Mouse (Mus musculus) midbrain, embryonic 11.5 days (tissue): ENCODE data around the gene Cpt1b. TPM values are rescaled to one million over a fixed set of nuclear protein-coding genes. Genes with fewer than 3 reads are reported as not detected.
A peak's percentile ranks its signal among the peaks of the same experiment; 100 is the strongest.
"Not testable (repeated sequence)": the region's sequence is repeated elsewhere in the genome, so short reads cannot be mapped to it uniquely, and the experiment has no call there.

Source experiments
- ATAC-seq: fragments of 200-750 bp; cut with Nextera tagmentation; 2 replicates; pipeline ENCODE4 v1.8.0; 2017; ENCODE audit warnings: moderate TSS enrichment, moderate library complexity; ENCODE audit not compliant: low FRiP score
- DNase-seq: peaks from one replicate; pipeline ENCODE4 v3.0.0; 2015; ENCODE audit warnings: low spot score; ENCODE audit errors: missing footprints
- H3K27ac ChIP-seq: fragments of 300-500 bp; sonication (generic); 2 replicates; pipeline ENCODE4 v1.5.1; 2014; ENCODE audit warnings: low read depth, low read length
- H3K27me3 ChIP-seq: fragments of 300-500 bp; sonication (generic); 2 replicates; pipeline ENCODE4 v1.6.1; 2014; ENCODE audit warnings: mild to moderate bottlenecking, low read length, moderate library complexity, mixed read lengths; ENCODE audit not compliant: control insufficient read depth, insufficient read depth
- H3K36me3 ChIP-seq: fragments of 300-500 bp; sonication (generic); 2 replicates; pipeline ENCODE4 v1.6.1; 2014; ENCODE audit warnings: mild to moderate bottlenecking, low read length, moderate library complexity, mixed read lengths; ENCODE audit not compliant: control insufficient read depth, insufficient read depth
- H3K4me1 ChIP-seq: fragments of 300-500 bp; sonication (generic); 2 replicates; pipeline ENCODE4 v1.6.1; 2014; ENCODE audit warnings: low read length; ENCODE audit not compliant: control insufficient read depth, insufficient read depth
- H3K4me2 ChIP-seq: fragments of 300-500 bp; sonication (generic); 2 replicates; pipeline ENCODE4 v1.6.1; 2014; ENCODE audit warnings: mild to moderate bottlenecking, moderate library complexity
- H3K4me3 ChIP-seq: fragments of 300-500 bp; sonication (generic); 2 replicates; pipeline ENCODE4 v1.5.1; 2014; ENCODE audit warnings: low read depth, low read length
- H3K9ac ChIP-seq: fragments of 300-500 bp; sonication (generic); 2 replicates; pipeline ENCODE4 v1.6.1; 2014; ENCODE audit warnings: low read length
- H3K9me3 ChIP-seq: fragments of 300-500 bp; sonication (generic); 2 replicates; pipeline ENCODE4 v1.6.1; 2016; ENCODE audit warnings: low read length; ENCODE audit not compliant: control insufficient read depth
- WGBS: fragments of 180-500 bp; shearing (Covaris S2); extraction: QIAGEN DNeasy Blood & Tissue Kit; methylation state at CpG from one replicate; pipeline ENCODE4 v1.1.7; 2014; 5-methylcytosine and 5-hydroxymethylcytosine counted together
- polyA plus RNA-seq: library from polyadenylated mRNA; unstranded; fragments of >200 nt; fragmentation: Nextera tagmentation; extraction: Ambion mirVana; gene quantifications from 2 replicates; pipeline ENCODE4 v1.2.1, GENCODE M21; 2014

Cpt1b gene
- polyA plus RNA-seq, 1 experiment from 2014 or later = 0.93 TPM

DNA sequence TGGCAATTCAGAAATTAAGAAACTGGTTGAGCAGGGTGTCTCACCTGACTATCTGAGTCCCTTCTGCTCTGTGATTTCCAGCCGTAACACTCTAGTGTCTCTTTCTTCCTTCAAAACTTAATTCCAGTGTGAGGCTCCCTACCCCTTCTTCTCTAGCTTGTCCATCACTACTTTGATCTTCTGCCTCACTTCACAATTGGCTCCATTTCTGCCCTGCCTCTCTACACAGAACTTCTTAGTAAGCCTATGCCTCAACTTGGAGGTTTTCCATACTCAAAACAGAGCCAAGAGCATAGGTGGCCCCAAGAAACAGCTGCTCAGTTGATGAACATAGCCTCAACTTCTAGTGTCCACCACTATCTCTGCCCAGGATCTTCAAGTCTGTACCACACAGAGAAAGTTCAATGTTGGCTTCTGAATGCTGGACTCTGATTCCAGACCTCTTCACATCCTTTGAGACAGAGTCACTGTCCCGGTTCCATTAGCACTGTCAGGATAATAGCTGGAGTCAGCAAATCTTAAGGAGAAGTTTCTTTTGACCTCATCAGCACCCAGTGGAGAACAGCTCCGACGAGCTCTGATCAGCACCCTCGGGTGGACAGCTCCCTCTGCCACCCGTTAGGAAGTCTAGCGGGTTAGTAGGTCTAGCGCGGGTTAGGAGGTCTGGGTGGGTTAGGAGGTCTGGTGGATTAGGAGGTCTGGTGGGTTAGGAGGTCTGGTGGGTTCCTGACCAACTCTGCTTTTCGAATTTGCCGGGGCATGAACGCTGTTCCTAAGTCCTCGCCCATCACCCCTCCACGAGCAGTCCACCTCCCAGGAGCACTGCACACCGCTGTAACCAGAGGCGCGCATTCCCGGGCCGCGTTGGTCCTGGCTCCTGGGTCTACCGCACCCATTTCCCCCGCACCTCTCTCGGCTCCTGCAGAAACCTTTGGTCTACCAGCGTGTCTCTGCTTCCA is 27.5 kb upstream of the Cpt1b start:
- Histone ChIP-seq H3K4me1 (peaks cover 11% of the 10 kb centered on the region), H3K27ac (no peak overlapping the region), H3K27me3 (0 out of 2 replicates have a peak, but pooled peaks cover 5% of the 10 kb centered on the region), H3K4me3 (peak overlapping the region; percentile 84), H3K4me2 (peak overlapping the region; percentile 78), H3K36me3 (peaks cover 16% of the 10 kb centered on the region; the same call in 1 of the 2 replicates), H3K9me3 (no peaks in the 10 kb centered on the region), H3K9ac (peak overlapping the region; percentile 84)
- WGBS = 4% methylated on average over 24 of the region's 24 CpGs
- peak; percentile 82 for DNase-seq
- peak; percentile 59 for ATAC-seq

DNA sequence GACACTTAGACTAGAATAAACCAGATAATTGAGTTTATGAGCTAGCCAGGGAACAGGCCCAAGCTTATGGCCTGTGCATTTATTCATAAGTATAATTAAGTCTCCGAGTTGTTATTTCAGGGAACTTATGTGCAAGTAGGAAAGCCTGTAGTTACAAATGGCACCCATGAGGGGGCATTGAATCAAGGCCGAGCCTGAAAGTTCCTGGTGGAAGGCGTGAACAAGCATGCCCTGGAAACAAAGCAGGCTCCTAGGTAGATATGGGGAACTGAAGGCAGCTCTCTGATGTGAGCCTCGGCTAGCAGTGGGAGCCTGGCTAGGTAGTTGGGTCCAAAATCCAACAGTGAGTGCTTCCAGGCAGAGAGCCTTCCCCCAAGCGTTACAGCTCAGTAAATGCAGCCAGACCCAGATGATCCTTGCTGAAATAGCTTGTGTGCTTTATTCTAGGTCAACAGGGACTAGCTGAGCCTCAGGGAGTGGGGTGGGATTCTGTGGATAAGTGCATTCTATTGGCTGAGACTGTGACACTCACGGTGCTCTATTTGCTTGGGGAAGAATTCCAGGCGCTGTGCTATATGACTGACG is 16.9 kb upstream of the Cpt1b start:
- no peak overlapping the region for H3K9ac ChIP-seq
- no peak overlapping the region for H3K27ac ChIP-seq
- WGBS = 43% methylated on average over 8 of the region's 8 CpGs
- DNase-seq (peak; percentile 83), ATAC-seq (no peak)
- no peak overlapping the region for H3K4me3 ChIP-seq
- H3K4me2 ChIP-seq = no peak overlapping the region
- no peaks in the 10 kb centered on the region for H3K36me3 ChIP-seq
- H3K9me3 ChIP-seq = no peaks in the 10 kb centered on the region
- H3K27me3 ChIP-seq = no peaks in the 10 kb centered on the region
- no peaks in the 10 kb centered on the region for H3K4me1 ChIP-seq

DNA sequence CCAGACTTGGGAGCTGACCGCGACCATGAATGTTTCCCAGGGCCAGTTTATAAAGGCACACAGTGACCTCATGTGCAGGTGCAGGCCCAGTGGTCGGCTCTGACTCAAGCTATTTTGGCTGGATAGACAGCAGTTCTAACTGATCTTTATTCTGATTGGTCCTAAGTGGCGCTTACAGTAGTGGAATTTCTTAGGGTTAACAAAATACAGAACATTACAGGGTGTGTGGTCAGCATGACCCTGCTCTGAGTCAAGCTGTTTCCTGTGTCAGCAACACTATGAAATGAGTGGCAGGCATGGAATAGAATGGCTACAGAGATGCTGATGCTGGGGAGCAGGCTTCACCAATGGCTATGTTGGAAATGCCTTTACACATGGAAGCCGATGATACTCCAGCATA is 10.2 kb upstream of the Cpt1b start:
- H3K9ac ChIP-seq = no peak overlapping the region
- WGBS = 83% methylated on average over 5 of the region's 5 CpGs
- no peaks in the 10 kb centered on the region for H3K9me3 ChIP-seq
- DNase-seq (peak; percentile 65), ATAC-seq (no peak)
- no peaks in the 10 kb centered on the region for H3K27me3 ChIP-seq
- no peaks in the 10 kb centered on the region for H3K4me1 ChIP-seq
- no peak overlapping the region for H3K27ac ChIP-seq
- no peaks in the 10 kb centered on the region for H3K36me3 ChIP-seq
- no peak overlapping the region for H3K4me2 ChIP-seq
- H3K4me3 ChIP-seq = no peak overlapping the region

DNA sequence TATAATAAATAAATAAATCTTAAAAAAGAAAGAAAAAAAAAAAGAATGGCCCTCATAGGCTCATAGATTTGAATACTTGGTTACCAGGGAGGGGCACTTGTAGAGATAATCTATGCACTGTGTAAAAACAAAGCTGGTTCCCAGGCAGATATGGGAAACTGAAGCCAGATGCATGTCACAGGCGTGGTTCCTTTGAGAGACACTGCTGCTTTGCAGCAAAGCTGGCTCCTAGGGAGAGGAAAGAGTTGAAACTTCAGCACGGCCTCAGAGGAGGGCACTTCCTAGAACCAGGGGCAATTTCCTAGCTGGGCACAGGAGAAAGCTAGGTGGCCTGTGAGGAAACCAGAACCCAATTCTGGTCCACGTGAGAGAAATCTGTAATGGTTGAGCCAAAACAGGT is 8.5 kb upstream of the Cpt1b start:
- ATAC-seq = no peak
- no peak overlapping the region for H3K27ac ChIP-seq
- H3K36me3 ChIP-seq = no peaks in the 10 kb centered on the region
- H3K4me1 ChIP-seq = peaks cover 4% of the 10 kb centered on the region; the same call in 1 of the 2 replicates
- H3K4me3 ChIP-seq = no peak overlapping the region
- no peaks in the 10 kb centered on the region for H3K27me3 ChIP-seq
- DNase-seq = no peak
- 81% methylated on average over 3 of the region's 3 CpGs for WGBS
- no peaks in the 10 kb centered on the region for H3K9me3 ChIP-seq
- H3K9ac ChIP-seq = no peak overlapping the region
- no peak overlapping the region for H3K4me2 ChIP-seq

DNA sequence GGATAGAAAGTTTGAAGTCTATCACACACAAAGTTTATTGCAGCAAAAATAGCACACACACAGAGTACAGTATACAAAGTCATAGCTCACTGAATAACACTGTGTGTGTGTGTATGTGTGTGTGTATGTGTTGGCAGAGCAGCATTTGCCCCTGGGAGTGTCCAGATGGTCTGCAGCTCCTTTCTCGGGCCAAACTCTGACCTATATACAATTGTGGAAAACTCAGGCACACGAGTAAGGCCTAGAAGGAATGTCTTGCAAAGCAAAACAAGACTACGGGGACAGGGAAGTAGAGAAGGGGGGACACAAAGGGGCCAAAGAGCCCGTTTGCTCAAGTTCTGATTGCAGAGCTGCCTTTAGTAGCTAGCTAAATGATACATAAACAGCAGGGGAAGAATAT is 7.3 kb upstream of the Cpt1b start:
- 76% methylated on average over 4 of the region's 4 CpGs for WGBS
- H3K27me3 ChIP-seq = no peaks in the 10 kb centered on the region
- DNase-seq = no peak

DNA sequence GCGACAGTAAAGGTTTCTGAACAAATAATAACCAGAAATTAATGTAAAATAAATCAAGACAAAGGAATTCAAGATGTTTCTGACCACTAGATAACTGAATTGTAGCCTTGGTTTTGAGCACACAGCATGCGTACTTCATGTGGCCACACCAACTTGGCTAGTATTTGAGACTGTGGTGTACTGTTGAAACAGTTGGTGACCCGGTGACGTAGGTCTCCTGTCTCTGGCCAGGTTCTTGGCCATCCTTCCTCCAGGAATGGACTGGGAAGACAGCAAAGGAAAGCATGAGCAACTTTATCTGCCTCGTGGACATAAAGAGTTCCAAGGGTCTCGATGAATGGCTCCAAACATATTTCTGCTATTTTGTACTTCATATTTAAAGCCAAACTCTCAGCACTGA is 6.1 kb upstream of the Cpt1b start:
- no peaks in the 10 kb centered on the region for H3K27me3 ChIP-seq
- H3K4me1 ChIP-seq = peaks cover 10% of the 10 kb centered on the region
- ATAC-seq (no peak), DNase-seq (peak; percentile 41)
- H3K9me3 ChIP-seq = no peaks in the 10 kb centered on the region
- H3K36me3 ChIP-seq = no peaks in the 10 kb centered on the region; the same call in 1 of the 2 replicates
- no peak overlapping the region for H3K4me3 ChIP-seq
- no peak overlapping the region for H3K4me2 ChIP-seq
- H3K27ac ChIP-seq = no peak overlapping the region
- no peak overlapping the region for H3K9ac ChIP-seq
- 90% methylated on average over 6 of the region's 6 CpGs for WGBS

More for the DNA sequence above, 7.3 kb upstream of the Cpt1b start:
- Histone ChIP-seq H3K4me1 (peaks cover 10% of the 10 kb centered on the region), H3K9ac (no peak overlapping the region), H3K36me3 (no peaks in the 10 kb centered on the region), H3K27ac (no peak overlapping the region), H3K4me3 (no peak overlapping the region), H3K9me3 (no peaks in the 10 kb centered on the region), H3K4me2 (no peak overlapping the region)
- no peak for ATAC-seq

DNA sequence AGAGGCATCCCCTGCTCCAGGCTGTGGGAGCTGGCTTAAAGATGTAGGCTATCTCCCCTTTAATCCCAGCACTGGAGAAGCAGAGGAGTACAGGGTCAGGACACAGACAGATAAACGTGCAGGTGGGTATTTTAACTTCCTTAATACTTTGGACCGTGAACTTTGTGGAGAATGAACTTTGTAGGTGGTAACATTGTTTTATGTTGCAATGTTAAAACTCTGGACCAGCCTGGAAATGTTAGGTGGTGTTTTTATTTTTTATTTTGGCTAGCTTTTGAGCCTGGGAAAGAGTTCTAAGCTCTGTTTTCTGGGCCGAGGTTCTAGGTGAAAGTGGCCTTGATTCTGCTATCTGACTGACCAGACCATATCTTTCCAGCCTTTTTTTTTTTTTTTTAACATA is 5.6 kb upstream of the Cpt1b start:
- Histone ChIP-seq H3K9ac (no peak overlapping the region), H3K36me3 (peaks cover 3% of the 10 kb centered on the region; the same call in 1 of the 2 replicates), H3K9me3 (no peaks in the 10 kb centered on the region), H3K4me1 (peaks cover 10% of the 10 kb centered on the region), H3K4me3 (no peak overlapping the region), H3K27ac (no peak overlapping the region), H3K27me3 (no peaks in the 10 kb centered on the region), H3K4me2 (no peak overlapping the region)
- no peak for ATAC-seq
- WGBS = 87% methylated on average over 3 of the region's 3 CpGs
- peak; percentile 64 for DNase-seq

DNA sequence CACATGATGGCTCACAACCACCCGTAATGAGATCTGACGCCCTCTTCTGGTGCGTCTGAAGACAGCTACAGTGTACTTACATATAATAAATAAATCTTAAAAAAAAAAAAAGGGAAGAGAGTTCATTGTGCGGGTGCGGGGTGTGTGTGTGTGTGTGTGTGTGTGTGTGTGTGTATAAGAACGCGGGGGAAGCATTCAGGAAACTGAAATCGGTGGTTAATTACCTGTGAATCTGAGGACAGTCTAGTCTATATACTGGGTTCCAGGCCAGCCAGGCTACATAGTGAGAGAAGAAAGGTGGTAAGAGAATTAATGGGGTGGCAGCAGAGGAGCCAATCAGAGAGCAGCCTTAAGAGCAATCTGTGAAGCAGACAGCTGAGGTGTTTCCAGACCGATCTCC is 5.1 kb upstream of the Cpt1b start:
- H3K27me3 ChIP-seq, H3K4me3 ChIP-seq, H3K36me3 ChIP-seq, ATAC-seq, H3K27ac ChIP-seq, H3K9me3 ChIP-seq, H3K4me2 ChIP-seq, H3K4me1 ChIP-seq, H3K9ac ChIP-seq: not testable (repeated sequence)
- 82% methylated on average over 7 of the region's 9 CpGs for WGBS
- peak; percentile 71 for DNase-seq

DNA sequence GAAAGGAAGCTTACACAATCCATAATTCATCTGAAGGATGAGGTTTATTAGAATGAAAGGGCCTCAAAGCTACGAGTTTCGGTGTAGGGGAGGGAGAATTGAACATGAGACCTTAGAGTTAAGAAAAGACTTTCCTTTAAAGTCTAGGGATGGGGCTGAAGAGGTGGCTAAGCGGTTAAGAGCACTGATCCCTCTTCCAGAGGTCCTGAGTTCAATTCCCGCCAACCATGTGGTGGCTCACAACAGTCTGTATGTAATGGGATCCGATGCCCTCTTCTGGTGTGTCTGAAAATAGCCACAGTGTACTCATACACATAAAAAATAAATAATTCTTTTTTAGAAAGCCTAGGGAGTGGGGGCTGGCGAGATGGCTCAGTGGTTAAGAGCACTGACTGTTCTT is 4.7 kb upstream of the Cpt1b start:
- DNase-seq = peak; percentile 85
- Histone ChIP-seq H3K4me2 (peak overlapping the region; percentile 90), H3K9ac (peak overlapping the region; percentile 83), H3K9me3 (no peaks in the 10 kb centered on the region), H3K4me1 (peaks cover 10% of the 10 kb centered on the region), H3K4me3 (peak overlapping the region; percentile 81), H3K27ac (peak overlapping the region; percentile 92), H3K27me3 (no peaks in the 10 kb centered on the region), H3K36me3 (peaks cover 4% of the 10 kb centered on the region; the same call in 1 of the 2 replicates)
- ATAC-seq = no peak
- WGBS = 47% methylated on average over 6 of the region's 6 CpGs
